Mouse (Mus musculus) adrenal gland (tissue): ENCODE measurements around the gene Dpf2.

ENCODE experiments used
- intact Hi-C: fragments of 180-260 bp; cut with DNase I; formaldehyde crosslinking; loops from one replicate; pipeline ENCODE4 v1.15.1; 2025

Gene Dpf2

DNA sequence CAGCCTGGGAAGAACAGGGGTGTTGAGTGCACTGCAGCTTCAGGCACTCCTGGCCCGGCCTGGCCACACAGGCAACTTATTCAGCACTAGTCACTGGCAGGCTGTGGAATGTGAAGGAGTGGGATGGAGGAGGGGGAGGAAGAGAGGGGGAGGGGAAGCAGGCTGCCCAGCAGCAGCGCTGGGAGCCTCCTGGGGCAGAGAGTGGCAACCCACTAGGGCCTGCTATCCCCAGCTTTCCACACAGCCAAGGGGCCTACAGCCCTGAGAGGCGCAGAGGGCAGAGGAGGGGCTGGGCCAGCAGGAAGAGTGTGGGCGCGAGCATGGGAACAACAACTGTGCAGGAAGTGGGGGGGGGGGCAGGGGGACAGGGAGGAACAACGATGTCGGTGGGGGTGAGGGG is 41.5 kb downstream of the Dpf2 start:
- intact Hi-C loops: no loop called here

DNA sequence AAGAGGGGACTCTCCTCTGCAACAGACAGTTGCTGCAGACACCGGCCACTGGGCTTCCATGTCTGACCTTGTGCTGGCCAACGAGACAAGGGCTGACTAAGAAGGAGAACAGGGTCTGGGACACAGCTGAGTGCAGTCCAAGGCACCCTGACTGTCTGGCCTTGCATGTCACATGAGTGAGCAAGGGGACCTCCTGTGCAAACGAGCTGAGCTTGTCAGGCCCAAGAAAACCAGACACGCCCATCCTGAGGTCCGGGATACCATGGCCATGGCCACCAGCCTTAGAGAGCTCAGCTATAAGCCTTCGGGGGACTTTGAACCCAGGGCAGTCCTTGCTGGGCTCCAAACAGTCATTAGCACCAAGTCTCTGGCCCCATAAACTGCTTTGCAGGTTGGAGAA is 44.7 kb downstream of the Dpf2 start:
- intact Hi-C loops: no loop called here

DNA sequence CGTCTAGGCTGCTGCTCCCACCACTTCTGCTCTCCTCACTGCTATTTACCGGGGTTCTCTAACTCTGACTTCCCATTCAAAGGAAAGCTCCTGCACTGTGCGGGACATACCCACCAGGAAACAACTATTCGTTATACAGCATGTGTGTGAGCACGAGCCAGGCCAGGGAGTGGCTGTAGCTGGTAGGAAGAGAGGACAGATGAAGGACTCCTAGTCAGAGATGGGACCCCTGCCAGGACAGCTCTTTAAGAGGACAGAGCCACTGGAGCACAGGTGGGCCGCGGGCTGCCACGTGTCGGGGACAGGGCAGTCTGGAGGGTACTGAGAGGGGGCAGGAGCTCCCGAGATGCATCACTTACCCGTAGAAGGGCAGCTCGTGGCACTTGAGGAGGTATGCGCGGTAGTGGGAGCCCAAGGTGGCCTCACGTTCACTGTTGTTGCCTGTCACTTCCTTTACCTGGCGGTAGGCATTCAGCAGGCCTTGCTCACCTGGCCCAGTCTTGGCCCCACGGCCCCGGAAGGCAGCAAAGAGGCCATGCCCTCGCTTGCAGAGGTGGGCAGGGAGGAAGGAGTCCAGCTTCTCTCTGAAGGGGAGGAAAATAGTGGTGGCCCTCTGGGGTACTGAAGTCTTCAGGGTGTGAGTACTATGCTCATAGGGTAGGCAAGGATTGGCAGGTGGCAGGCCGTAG is 48.0 kb downstream of the Dpf2 start:
- intact Hi-C loops: no loop called here

DNA sequence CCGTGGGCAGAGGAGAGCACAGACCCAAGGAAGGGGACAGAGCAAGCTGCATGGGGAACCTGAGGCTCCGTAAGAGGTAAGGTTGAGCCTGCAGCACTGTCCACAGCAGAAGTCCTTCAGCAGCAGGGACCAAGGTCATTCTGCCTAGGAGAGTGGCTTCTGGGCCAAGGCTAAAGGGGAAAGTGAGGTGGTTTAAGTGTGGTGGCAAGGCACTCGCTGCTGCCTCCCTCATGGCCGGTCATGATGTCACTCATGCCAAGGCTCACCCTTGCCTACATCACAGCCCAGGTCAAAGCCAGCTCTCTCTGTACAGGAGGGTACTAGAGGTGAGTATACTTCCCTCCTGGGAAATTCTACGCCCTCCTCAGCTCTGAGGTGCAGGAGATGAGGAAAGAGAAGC is 49.0 kb downstream of the Dpf2 start:
- intact Hi-C loops: no loop called here

DNA sequence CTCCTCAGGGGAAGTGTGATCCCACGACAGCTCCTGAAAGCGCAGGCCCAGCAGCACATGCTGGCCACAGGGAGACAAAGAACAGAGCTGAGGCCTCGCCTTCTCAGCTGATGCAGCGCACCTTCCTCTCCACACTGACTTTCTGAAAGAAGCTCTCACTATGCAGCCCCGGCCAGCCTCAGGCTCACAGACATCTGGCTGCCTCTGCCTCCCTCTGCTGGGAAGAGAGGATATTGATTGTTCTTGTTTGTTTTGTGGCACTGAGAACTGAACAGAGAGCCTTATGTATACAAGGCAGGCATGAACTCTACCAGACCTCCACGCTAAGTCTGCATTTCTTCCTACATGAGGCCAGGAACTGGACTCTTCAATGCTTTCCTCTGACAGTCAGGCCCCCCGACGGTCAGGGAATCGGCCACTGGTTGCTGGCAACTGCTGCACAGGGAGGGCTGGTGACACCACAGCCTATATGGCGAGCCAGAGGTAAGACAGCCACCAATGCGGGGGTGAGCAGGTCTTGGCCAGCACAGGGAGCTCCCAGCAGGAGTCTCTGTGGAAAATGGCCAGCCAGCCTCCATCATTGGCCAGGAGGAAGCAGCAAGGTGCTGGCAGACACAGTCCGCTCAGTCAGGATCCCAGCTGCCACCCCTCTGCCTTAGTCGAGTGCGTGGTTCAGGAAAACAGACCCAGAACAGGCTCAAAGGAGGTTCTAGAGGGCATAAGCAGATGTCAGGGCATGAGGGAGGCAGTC is 50.3 kb downstream of the Dpf2 start:
- intact Hi-C loops: no loop called here

DNA sequence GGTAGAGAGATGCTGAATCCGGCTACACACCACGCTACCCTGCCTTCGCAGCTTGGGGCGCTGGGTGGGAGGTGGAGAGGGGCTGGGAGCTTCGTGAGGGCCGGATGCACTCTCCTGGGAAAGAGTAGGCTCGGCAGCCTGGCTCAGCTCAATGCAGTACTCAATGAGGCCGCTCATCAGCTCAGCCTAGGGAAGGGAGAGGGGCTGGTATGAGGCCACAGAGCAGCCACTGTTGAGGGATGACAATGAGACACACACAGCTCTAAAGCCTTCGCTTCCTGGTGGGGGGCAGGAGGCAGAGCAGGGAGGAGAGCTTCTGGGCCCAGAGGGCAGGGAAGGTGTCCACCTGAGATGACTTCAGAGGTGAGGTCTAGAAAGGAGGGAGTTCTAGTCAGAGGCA is 56.2 kb downstream of the Dpf2 start:
- intact Hi-C loops: loop anchor here (10.0 kb wide), 1 partner anchor 492 kb away; the partner anchor contains the start of genes Banf1 and Eif1ad

DNA sequence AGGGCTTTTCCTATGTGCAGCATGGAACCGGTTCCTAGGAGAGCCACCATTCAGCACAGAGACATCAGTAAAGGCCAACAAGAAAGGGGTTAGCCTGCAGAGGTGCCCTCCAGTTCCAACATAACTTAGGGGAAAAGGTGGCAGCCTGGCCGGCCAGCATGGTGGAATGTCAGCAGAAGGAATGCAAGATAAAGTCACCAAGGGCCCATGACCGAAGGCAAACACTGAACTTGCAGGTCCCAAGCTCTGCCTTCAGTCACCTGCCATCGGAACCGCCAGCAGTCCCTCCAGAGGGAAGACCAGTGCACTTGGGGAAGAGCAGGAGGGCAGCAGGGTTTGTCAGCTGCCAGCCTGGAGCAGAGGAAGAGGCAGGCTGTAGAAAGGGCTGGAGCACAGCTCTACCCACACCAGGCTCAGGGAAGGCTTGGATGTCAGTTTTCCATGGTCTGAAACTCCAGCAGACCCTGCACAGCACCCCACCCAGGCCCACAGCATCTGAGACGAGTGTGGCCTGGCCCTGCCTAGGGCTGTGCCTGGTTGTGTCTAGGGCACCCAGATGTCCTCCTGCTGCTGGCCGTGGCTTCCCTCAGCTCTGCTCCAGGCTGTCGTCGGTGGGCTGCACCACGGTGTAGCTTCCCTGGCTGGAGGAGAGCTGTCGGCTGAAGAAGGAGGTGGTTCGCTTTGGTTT is 60.6 kb downstream of the Dpf2 start:
- intact Hi-C loops: loop anchor here (10.0 kb wide), 1 partner anchor 487 kb away; the partner anchor contains the start of genes Banf1 and Eif1ad

DNA sequence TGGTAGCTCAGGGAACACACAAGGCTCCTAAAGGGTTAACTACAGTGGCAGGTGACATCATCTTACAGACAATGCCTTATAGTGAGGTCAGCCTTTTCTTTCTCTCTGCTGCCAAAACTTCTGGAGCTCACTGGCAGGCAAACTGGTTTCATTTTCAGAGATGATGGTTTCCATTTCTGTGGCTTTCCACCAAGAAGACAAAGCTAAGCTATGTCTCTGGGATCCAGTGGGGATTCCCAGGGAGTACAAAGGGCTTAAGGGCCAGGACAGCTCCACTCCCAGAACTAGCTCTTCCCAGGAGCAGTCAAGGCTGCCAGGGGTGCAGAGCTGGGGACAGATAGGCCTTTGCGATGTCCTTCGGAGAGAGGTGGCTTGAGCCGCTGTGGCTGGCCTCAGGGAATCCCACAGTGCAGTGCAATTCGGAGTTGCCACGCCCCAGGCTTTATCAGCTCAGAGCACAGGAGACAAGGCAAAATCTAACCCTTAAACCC is 61.3 kb downstream of the Dpf2 start:
- intact Hi-C loops: loop anchor here (2.0 to 10.0 kb wide), 3 partner anchors 27 to 487 kb away; partner anchors contain the start of genes Banf1 and Eif1ad

DNA sequence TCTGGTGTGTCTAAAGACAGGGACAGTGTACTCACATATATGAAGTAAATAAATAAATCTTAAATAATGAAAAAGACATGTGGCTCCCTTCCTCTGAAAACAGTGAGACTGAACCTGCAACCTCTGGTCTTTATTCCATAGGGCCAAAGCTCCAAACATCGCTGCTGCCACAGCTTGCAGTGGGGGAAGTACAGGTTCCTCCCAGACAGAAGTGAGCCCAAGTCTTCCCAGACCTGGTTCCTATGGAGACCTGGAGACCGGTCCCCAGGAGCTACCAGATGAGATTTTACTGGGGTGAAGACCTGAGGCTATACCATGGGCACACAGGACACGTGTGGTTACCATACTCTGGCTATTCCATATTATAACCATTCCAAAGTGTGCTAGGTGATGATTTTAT is 62.0 kb downstream of the Dpf2 start:
- intact Hi-C loops: loop anchor here (2.0 to 10.0 kb wide), 3 partner anchors 28 to 486 kb away; partner anchors contain the start of genes Banf1 and Eif1ad

DNA sequence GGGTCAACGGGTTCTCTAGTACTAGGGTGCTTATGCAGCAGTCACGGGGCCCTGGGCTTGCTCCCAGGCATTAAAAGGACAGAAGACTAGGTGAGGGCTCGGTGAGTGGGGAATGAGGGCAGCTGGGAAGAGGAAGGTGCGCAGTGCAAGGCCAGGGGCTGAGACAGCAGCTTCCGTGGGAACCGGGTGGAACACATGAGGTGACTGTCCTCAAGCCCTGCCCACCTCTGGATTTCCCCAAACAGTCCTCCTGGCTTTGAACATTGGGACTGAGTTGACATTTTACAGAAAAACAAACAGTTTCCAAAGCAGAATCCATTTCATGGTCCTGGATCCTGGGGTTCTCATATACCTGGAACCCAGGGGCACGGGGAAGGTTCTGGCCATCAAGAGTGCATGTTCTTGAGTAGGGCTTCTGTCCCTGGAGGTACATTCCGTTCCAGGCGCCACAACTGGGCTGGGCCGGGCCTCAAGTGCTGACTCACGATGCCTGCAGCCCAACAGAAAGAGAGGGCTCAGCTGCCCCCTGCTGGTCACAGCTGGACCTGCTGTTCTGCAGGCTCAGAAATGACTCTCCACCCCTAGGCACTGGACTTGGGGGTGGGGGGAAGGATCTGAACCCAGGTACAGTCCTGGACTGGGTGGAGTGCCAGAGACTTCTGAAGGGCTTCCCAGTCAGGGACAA is 62.8 kb downstream of the Dpf2 start:
- intact Hi-C loops: loop anchor here (2.0 to 10.0 kb wide), 3 partner anchors 29 to 485 kb away; partner anchors contain the start of genes Banf1 and Eif1ad

DNA sequence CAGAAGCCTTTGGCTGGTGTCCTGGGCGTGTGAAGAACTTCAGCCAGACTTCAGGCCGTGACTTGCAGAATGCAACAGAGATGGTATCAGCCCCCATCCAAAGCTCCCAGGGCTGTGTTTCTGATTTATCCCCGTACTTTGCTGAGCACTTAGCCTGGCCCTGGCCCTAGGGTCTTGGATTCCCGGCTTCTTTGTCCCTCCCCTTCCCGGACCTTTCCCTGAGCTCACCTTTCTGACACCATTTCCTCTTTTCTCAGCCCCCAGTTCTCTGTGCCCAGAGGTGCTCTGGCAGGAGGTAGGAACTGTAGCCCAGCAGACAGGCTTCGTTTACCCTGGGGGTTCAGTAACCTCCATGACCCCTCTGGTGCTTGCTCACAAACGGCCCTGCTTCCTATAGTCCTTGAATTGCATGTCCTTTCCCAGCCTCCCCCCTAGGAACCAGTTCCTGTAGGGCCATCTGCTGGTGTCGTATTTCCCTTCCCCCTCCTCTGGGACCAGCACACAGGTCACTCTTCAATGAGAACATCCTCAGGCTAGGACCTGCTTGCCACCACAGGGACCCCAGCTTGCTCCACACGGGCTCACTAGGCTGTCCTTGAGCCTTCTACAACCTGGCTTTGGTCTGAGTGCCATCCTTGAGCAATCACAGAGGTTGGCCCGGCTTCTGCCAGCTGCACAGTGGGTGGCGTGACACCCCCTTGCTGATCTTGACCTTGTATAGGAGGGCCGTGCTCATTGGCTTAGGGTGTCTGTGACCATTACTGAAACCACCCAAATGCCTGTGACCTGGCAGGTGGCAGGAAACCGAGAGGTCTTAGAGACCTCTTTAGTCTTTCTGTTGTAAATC is 63.8 kb downstream of the Dpf2 start:
- intact Hi-C loops: no loop called here

DNA sequence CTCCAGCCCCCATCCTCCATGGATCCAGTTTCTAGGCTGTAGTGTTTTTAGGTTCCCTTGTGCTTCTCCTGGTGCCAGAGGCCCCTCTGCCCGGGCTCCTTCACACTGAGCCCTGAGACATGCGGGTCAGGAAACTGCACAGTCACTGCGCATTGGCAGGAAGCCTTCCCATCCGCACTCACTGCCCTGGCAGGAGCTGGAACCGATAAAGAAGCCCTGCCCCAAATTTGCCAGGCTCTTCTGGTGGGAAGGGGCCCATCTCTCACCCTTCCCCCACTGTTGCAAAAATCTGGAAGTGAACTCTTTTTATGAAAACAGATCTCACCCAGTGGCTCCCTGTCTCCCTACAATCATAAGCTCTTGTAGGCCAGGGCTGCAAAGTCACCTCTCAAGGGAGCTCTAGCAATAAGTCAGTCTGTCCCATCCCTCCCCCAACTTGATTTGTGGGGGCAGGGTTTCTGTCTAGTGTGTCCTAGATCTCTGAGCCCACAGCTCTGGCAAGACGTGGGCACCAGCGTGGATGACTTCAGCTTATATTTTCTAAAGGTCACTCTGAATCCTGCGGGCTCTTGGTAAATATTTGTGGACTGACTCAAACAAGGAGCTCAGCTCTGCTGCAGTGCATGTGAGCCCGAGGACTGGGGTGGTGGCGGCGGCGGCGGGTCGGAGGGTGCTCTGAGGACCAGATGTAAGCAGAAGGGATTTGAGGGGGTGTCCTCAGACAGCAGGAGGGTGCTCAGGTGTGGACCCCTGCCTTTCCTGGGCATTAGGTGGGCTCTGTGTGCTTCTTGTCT is 64.6 kb downstream of the Dpf2 start:
- intact Hi-C loops: no loop called here

DNA sequence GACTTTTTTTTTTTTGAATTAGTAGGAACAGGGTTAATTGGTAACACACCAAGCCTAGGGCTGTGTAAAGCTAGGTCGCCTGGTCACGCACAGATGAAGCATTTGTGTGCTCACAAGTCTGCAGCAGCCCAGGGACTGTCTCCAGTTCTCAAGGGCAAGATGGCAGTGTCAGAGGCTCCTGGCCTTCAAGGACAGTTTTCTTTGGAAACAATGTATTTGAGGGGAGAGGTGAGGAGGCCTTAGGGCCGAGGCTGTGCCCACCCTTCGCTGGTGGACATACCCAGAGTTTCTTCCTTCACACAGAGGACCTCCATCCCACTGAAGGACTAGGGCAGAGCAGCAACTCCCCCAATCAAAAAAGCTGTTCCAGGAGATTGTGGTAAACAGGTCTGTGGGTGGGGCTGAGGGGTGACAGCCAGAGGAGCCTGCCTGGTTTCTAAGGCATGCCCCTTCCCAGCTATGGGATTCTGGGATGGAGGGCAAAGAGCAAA is 65.5 kb downstream of the Dpf2 start:
- intact Hi-C loops: no loop called here

DNA sequence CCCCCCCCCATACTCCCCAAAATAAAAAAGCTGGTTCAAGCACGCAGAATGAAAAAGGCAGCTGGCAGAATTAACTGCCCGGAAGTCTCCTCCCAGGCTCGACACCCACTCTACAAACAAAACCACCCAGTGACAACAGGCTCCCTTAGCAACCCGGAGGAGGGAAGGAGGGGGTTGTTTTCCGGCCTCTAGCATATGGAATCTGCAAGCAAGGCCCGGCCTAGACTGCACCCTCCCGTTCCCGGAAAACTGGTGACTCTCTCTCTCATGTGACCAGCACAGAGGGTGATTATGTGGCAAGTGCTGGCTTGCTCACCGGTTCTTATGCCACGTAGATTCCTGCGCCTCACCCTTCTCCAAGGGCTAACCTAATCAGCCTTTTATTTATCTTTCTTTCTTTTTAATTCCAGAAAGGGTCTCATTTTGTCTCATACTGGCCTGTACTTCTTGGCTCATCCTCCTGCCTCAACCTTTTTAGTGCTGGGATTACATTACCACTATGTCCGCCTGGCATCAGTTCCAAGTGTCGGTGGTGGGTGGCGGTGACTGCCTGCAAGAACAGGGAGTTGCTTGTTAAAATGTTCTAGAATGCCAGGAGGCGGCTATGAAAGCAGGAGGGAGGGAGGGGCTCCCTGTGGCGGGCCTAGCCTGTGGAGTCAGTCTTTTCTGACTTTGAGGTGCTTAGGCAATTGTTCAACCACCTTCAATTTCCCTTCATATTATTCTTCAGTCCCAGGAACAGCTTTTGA is 66.1 kb downstream of the Dpf2 start:
- intact Hi-C loops: no loop called here
